Mouse (Mus musculus) myocyte (in vitro differentiated cells): ENCODE data around the gene Gm11020. TPM values are rescaled to one million over a fixed set of nuclear protein-coding genes. Genes with fewer than 3 reads are reported as not detected.
A peak's percentile ranks its signal among the peaks of the same experiment; 100 is the strongest.

Experiments used
- H3K27me3 ChIP-seq: one replicate; pipeline ENCODE4 v1.6.1; 2011; ENCODE audit not compliant: control insufficient read depth, insufficient read depth, insufficient read length
- H3K36me3 ChIP-seq: one replicate; pipeline ENCODE4 v1.6.1; 2011; ENCODE audit not compliant: control insufficient read depth, insufficient read depth
- H3K4me2 ChIP-seq: one replicate; pipeline ENCODE4 v1.6.1; 2011; ENCODE audit warnings: low read depth, control low read depth
- H3K4me3 ChIP-seq: one replicate; pipeline ENCODE4 v1.5.1; 2011; ENCODE audit warnings: mild to moderate bottlenecking, control low read depth, moderate library complexity
- H3K79me2 ChIP-seq: one replicate; pipeline ENCODE4 v1.6.1; 2011; ENCODE audit not compliant: control insufficient read depth, insufficient read depth
- H3ac ChIP-seq: one replicate; pipeline ENCODE4 v1.6.1; 2011; ENCODE audit not compliant: control insufficient read depth, insufficient read length
- CEBPB ChIP-seq: IDR thresholded peaks from 2 replicates; pipeline ENCODE4 v1.6.1; 2011; ENCODE audit warnings: mild to moderate bottlenecking, moderate library complexity; ENCODE audit not compliant: poor library complexity, insufficient read depth, severe bottlenecking
- E2F4 ChIP-seq: IDR thresholded peaks from one replicate; pipeline ENCODE4 v1.6.1; 2011; ENCODE audit warnings: mild to moderate bottlenecking, control low read depth, moderate library complexity; ENCODE audit not compliant: insufficient read depth
- MAX ChIP-seq: IDR thresholded peaks from one replicate; pipeline ENCODE4 v1.6.1; 2011; ENCODE audit warnings: low read depth, mild to moderate bottlenecking, control low read depth
- MYOD1 ChIP-seq, 3 experiments: IDR thresholded peaks; one replicate each; pipeline ENCODE4 v1.6.1; 2011; ENCODE audit warnings: control low read depth in 2 of 3, low read depth in 2 of 3, mild to moderate bottlenecking in 2 of 3, moderate library complexity in 1 of 3; ENCODE audit not compliant: insufficient read length in 2 of 3, control insufficient read depth in 1 of 3
- MYOG ChIP-seq, 3 experiments: IDR thresholded peaks; one replicate each; pipeline ENCODE4 v1.6.1; 2011; ENCODE audit warnings: control low read depth in 2 of 3, low read depth in 2 of 3, mild to moderate bottlenecking in 2 of 3; ENCODE audit not compliant: insufficient read length in 2 of 3, control insufficient read depth in 1 of 3, insufficient read depth in 1 of 3
- POLR2A ChIP-seq: IDR thresholded peaks from one replicate; pipeline ENCODE4 v1.6.1; 2011; ENCODE audit warnings: low read depth, mild to moderate bottlenecking, control low read depth, moderate library complexity; ENCODE audit not compliant: insufficient read length
- POLR2AphosphoS2 ChIP-seq: IDR thresholded peaks from one replicate; pipeline ENCODE4 v1.6.1; 2011; ENCODE audit warnings: low read depth, control low read depth; ENCODE audit not compliant: insufficient read length
- REST ChIP-seq: IDR thresholded peaks from one replicate; pipeline ENCODE4 v1.6.1; 2011; ENCODE audit warnings: mild to moderate bottlenecking, control low read depth, moderate library complexity; ENCODE audit not compliant: insufficient read depth, insufficient read length
- SRF ChIP-seq: IDR thresholded peaks from one replicate; pipeline ENCODE4 v1.6.1; 2011; ENCODE audit warnings: low read depth; ENCODE audit not compliant: control insufficient read depth, insufficient read length
- TCF12 ChIP-seq: IDR thresholded peaks from one replicate; pipeline ENCODE4 v1.6.1; 2011; ENCODE audit warnings: mild to moderate bottlenecking, control low read depth; ENCODE audit not compliant: poor library complexity, insufficient read depth, severe bottlenecking
- TCF3 ChIP-seq: IDR thresholded peaks from one replicate; pipeline ENCODE4 v1.6.1; 2011; ENCODE audit warnings: low read depth, control low read depth; ENCODE audit not compliant: insufficient read length
- USF1 ChIP-seq: IDR thresholded peaks from one replicate; pipeline ENCODE4 v1.6.1; 2011; ENCODE audit warnings: low read depth, mild to moderate bottlenecking, control low read depth, moderate library complexity
- polyA plus RNA-seq: library from polyadenylated mRNA; unstranded; fragments of >200 nt; fragmentation: generic; extraction: Trizol; gene quantifications from one replicate; pipeline ENCODE4 v1.2.1, GENCODE M21; 2012; ENCODE audit warnings: missing spikeins

Gene Gm11020
- polyA plus RNA-seq, 1 experiment = not detected

- Histone ChIP-seq H3K79me2 (peaks cover 3% of the 10 kb centered on the region), H3K4me3 (no peak overlapping the region), H3K36me3 (no peaks in the 10 kb centered on the region), H3K4me2 (no peak overlapping the region), H3ac (no peak overlapping the region), H3K27me3 (no peaks in the 10 kb centered on the region)
- no peak for TF ChIP-seq TCF3
- TF ChIP-seq USF1 = no peak
- no peak for TF ChIP-seq MYOG (IDR thresholded peaks at IDR 0.05; ENCODE audit: control insufficient read depth in 1 of 3, insufficient read depth in 1 of 3, insufficient read length in 2 of 3, low read depth in 2 of 3)
- TF ChIP-seq E2F4 = no peak
- TF ChIP-seq CEBPB = no peak
- TF ChIP-seq TCF12 = no peak
- no peak for TF ChIP-seq MAX
- no peak for TF ChIP-seq REST
- no peak for TF ChIP-seq SRF
- no peak for TF ChIP-seq POLR2AphosphoS2
- no peak for TF ChIP-seq POLR2A
- no peak for TF ChIP-seq MYOD1 (IDR thresholded peaks at IDR 0.05; ENCODE audit: control insufficient read depth in 1 of 3, insufficient read length in 2 of 3, low read depth in 2 of 3)
Measured at GRCm38 (mm10) chr8:104359778-104360456, 38.5 kb downstream of the Gm11020 start.

DNA sequence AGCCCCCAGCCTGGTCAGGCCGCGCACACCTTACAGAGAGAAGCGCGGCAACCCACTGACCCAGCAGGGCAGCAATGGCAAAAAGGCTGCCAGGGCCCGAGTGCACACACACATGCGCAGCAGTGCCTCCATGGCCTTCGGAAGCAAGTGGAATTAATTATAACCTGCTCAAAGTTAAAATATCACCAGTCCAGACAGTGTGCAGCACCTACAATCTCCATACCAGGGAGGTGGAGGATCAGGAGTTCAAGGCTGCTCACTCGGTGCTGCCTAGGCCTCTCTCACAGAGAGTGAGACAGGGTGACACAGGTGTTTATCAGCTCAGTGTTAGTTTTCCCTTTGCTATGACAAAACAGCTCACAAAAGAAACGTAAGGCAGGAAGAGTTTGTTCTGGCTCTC, 44.3 kb downstream of the Gm11020 start:
- H3K4me2 ChIP-seq = no peak overlapping the region
- no peak overlapping the region for H3ac ChIP-seq
- no peak overlapping the region for H3K4me3 ChIP-seq
- no peak for TF ChIP-seq MYOD1 (IDR thresholded peaks at IDR 0.05; ENCODE audit: control insufficient read depth in 1 of 3, insufficient read length in 2 of 3, low read depth in 2 of 3)
- no peak for TF ChIP-seq USF1
- no peak for TF ChIP-seq TCF3
- no peak for TF ChIP-seq TCF12
- TF ChIP-seq REST = no peak
- TF ChIP-seq MYOG (IDR thresholded peaks at IDR 0.05; ENCODE audit: control insufficient read depth in 1 of 3, insufficient read depth in 1 of 3, insufficient read length in 2 of 3, low read depth in 2 of 3) = no peak
- TF ChIP-seq SRF = no peak
- TF ChIP-seq CEBPB = no peak
- no peak for TF ChIP-seq MAX
- no peak for TF ChIP-seq POLR2A
- no peaks in the 10 kb centered on the region for H3K27me3 ChIP-seq
- no peaks in the 10 kb centered on the region for H3K36me3 ChIP-seq
- H3K79me2 ChIP-seq = peaks cover 3% of the 10 kb centered on the region

DNA sequence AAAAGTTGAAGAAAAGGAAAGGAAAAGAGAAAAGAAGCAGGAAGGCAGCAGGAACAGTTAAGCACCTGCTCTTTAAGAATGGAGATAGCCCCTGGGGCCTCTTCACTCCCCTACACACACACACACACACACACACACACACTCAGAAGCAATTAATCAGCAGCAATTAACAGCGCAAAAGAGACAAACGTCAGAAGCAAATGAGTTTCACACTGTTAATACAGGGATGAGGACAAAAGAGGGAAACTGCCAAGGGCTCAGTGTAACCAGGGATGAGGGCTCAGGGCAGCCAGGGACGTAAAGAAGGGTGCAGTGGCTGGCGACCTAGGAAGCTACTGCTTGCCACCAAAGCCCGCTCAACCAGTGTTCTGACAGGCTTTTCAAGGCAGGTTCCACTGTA, 46.0 kb downstream of the Gm11020 start:
- no peaks in the 10 kb centered on the region for H3K36me3 ChIP-seq
- TF ChIP-seq MYOG (IDR thresholded peaks at IDR 0.05; ENCODE audit: control insufficient read depth in 1 of 3, insufficient read depth in 1 of 3, insufficient read length in 2 of 3, low read depth in 2 of 3) (no peak), POLR2AphosphoS2 (no peak), CEBPB (no peak), E2F4 (no peak), REST (no peak), TCF12 (no peak), SRF (no peak), MAX (no peak), USF1 (no peak), MYOD1 (IDR thresholded peaks at IDR 0.05; ENCODE audit: control insufficient read depth in 1 of 3, insufficient read length in 2 of 3, low read depth in 2 of 3) (no peak), POLR2A (no peak), TCF3 (no peak)

GRCm38 (mm10) chr8:104369591-104369990, 48.2 kb downstream of the Gm11020 start:
- Histone ChIP-seq H3ac (no peak overlapping the region), H3K4me3 (no peak overlapping the region), H3K79me2 (peaks cover 3% of the 10 kb centered on the region), H3K4me2 (peak overlapping the region; percentile 63), H3K36me3 (no peaks in the 10 kb centered on the region), H3K27me3 (no peaks in the 10 kb centered on the region)
- no peak for TF ChIP-seq MAX
- TF ChIP-seq TCF12 = no peak
- TF ChIP-seq REST = no peak
- TF ChIP-seq USF1 = no peak
- TF ChIP-seq POLR2A = no peak
- no peak for TF ChIP-seq MYOD1 (IDR thresholded peaks at IDR 0.05; ENCODE audit: control insufficient read depth in 1 of 3, insufficient read length in 2 of 3, low read depth in 2 of 3)
- no peak for TF ChIP-seq MYOG (IDR thresholded peaks at IDR 0.05; ENCODE audit: control insufficient read depth in 1 of 3, insufficient read depth in 1 of 3, insufficient read length in 2 of 3, low read depth in 2 of 3)
- no peak for TF ChIP-seq POLR2AphosphoS2
- no peak for TF ChIP-seq SRF
- no peak for TF ChIP-seq CEBPB
- no peak for TF ChIP-seq TCF3
- TF ChIP-seq E2F4 = no peak

More for the DNA sequence above, 46.0 kb downstream of the Gm11020 start:
- no peak overlapping the region for H3ac ChIP-seq
- H3K4me2 ChIP-seq = no peak overlapping the region
- H3K27me3 ChIP-seq = no peaks in the 10 kb centered on the region
- H3K79me2 ChIP-seq = peaks cover 3% of the 10 kb centered on the region
- no peak overlapping the region for H3K4me3 ChIP-seq

GRCm38 (mm10) chr8:104370071-104370470, 48.7 kb downstream of the Gm11020 start:
- no peaks in the 10 kb centered on the region for H3K36me3 ChIP-seq
- H3K79me2 ChIP-seq = peaks cover 3% of the 10 kb centered on the region
- H3ac ChIP-seq = no peak overlapping the region
- H3K27me3 ChIP-seq = no peaks in the 10 kb centered on the region
- H3K4me2 ChIP-seq = peak overlapping the region; percentile 63
- no peak for TF ChIP-seq REST
- no peak for TF ChIP-seq E2F4
- TF ChIP-seq CEBPB = no peak
- no peak for TF ChIP-seq POLR2AphosphoS2
- no peak for TF ChIP-seq MYOD1 (IDR thresholded peaks at IDR 0.05; ENCODE audit: control insufficient read depth in 1 of 3, insufficient read length in 2 of 3, low read depth in 2 of 3)
- TF ChIP-seq POLR2A = no peak
- TF ChIP-seq SRF = no peak
- TF ChIP-seq TCF3 = no peak
- TF ChIP-seq TCF12 = no peak
- TF ChIP-seq MYOG (IDR thresholded peaks at IDR 0.05; ENCODE audit: control insufficient read depth in 1 of 3, insufficient read depth in 1 of 3, insufficient read length in 2 of 3, low read depth in 2 of 3) = no peak
- TF ChIP-seq USF1 = no peak
- no peak for TF ChIP-seq MAX
- H3K4me3 ChIP-seq = no peak overlapping the region
